Mouse (Mus musculus) midbrain, embryonic 14.5 days (tissue): ENCODE measurements around the gene Tmem97. TPM values are rescaled to one million over a fixed set of nuclear protein-coding genes. Genes with fewer than 3 reads are reported as not detected.

Experiments
- ATAC-seq: fragments of 200-750 bp; cut with Nextera tagmentation; 2 replicates; pipeline ENCODE4 v1.8.0; 2017; ENCODE audit warnings: moderate number of reproducible peaks, moderate library complexity; ENCODE audit not compliant: low FRiP score, low TSS enrichment
- DNase-seq: peaks from one replicate; pipeline ENCODE4 v3.0.0-alpha.2; 2015
- H3K27ac ChIP-seq: fragments of 300-500 bp; sonication (generic); replicated peaks from 2 replicates; pipeline ENCODE4 v1.5.1; 2014; ENCODE audit warnings: mild to moderate bottlenecking, low read depth, low read length, moderate library complexity
- H3K27me3 ChIP-seq: fragments of 300-500 bp; sonication (generic); 2 replicates; pipeline ENCODE4 v1.6.1; 2014; ENCODE audit warnings: low read length, control low read depth, mixed read lengths; ENCODE audit not compliant: control insufficient read depth, insufficient read depth
- H3K36me3 ChIP-seq: fragments of 300-500 bp; sonication (generic); 2 replicates; pipeline ENCODE4 v1.6.1; 2014; ENCODE audit warnings: low read length, control low read depth; ENCODE audit not compliant: control insufficient read depth, insufficient read depth
- H3K4me1 ChIP-seq: fragments of 300-500 bp; sonication (generic); 2 replicates; pipeline ENCODE4 v1.6.1; 2014; ENCODE audit warnings: mild to moderate bottlenecking, antibody characterized with exemption, low read length, control low read depth; ENCODE audit not compliant: control insufficient read depth, insufficient read depth
- H3K4me2 ChIP-seq: fragments of 300-500 bp; sonication (generic); 2 replicates; pipeline ENCODE4 v1.6.1; 2014; ENCODE audit warnings: mild to moderate bottlenecking, low read length, moderate library complexity
- H3K4me3 ChIP-seq: fragments of 300-500 bp; sonication (generic); replicated peaks from 2 replicates; pipeline ENCODE4 v1.5.1; 2014; ENCODE audit warnings: low read depth, low read length
- H3K9ac ChIP-seq: fragments of 300-500 bp; sonication (generic); replicated peaks from 2 replicates; pipeline ENCODE4 v1.6.1; 2014; ENCODE audit warnings: mild to moderate bottlenecking, low read length, moderate library complexity
- H3K9me3 ChIP-seq: fragments of 300-500 bp; sonication (generic); 2 replicates; pipeline ENCODE4 v1.6.1; 2016; ENCODE audit warnings: low read length, control low read depth, mixed read lengths; ENCODE audit not compliant: control insufficient read depth
- WGBS: fragments of 180-500 bp; shearing (Covaris S2); extraction: QIAGEN DNeasy Blood & Tissue Kit; methylation state at CpG from one replicate; pipeline ENCODE4 v1.1.7; 2014; 5-methylcytosine and 5-hydroxymethylcytosine counted together
- polyA plus RNA-seq: library from polyadenylated mRNA; unstranded; fragments of >200 nt; fragmentation: Nextera tagmentation; extraction: Ambion mirVana; gene quantifications from 2 replicates; pipeline ENCODE4 v1.2.1, GENCODE M21; 2014

Gene Tmem97
- polyA plus RNA-seq, 1 experiment from 2014 or later = 32.0 TPM

DNA sequence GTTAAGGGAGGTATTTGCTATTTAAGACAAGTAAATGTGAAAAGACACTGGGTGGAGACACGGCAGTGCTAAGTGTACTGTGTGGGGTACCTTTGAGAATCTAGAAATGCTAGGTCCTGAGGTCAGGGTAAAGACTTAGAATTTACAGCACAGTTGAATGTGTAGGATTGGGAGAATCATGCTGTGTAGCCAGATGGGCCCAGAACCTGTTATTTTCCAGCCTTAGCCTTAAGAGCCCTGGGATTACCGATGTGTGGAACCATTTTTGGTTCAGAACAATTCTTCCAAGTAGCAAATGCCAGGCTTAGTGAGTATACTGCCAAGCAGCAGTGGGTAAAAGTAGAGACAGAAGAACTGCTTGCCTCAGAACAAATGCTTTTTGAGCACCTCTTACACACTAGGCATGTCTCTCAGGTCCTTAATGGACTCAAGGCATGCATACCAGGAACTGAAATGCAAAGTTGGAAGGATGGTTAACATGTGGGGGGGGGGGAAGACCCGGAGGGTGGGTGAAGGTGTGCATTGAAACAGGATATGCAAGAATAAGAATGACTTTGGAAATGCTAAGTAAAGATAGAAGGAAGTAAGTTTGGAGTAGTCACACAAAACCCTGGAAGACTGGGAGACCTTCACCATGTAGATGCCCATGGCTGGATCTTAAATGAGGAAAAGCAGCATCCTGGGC is 37.3 kb downstream of the Tmem97 start:
- WGBS = 81% methylated on average over 3 of the region's 3 CpGs
- no peaks in the 10 kb centered on the region for H3K27me3 ChIP-seq
- no peaks in the 10 kb centered on the region for H3K9me3 ChIP-seq
- H3K4me3 ChIP-seq = peak overlapping the region; percentile 92
- peak overlapping the region; percentile 91 for H3K9ac ChIP-seq
- peaks cover 13% of the 10 kb centered on the region for H3K4me1 ChIP-seq
- no peak overlapping the region for H3K27ac ChIP-seq
- DNase-seq (no peak), ATAC-seq (no peak)
- peaks cover 49% of the 10 kb centered on the region for H3K36me3 ChIP-seq
- peak overlapping the region; percentile 88 for H3K4me2 ChIP-seq

DNA sequence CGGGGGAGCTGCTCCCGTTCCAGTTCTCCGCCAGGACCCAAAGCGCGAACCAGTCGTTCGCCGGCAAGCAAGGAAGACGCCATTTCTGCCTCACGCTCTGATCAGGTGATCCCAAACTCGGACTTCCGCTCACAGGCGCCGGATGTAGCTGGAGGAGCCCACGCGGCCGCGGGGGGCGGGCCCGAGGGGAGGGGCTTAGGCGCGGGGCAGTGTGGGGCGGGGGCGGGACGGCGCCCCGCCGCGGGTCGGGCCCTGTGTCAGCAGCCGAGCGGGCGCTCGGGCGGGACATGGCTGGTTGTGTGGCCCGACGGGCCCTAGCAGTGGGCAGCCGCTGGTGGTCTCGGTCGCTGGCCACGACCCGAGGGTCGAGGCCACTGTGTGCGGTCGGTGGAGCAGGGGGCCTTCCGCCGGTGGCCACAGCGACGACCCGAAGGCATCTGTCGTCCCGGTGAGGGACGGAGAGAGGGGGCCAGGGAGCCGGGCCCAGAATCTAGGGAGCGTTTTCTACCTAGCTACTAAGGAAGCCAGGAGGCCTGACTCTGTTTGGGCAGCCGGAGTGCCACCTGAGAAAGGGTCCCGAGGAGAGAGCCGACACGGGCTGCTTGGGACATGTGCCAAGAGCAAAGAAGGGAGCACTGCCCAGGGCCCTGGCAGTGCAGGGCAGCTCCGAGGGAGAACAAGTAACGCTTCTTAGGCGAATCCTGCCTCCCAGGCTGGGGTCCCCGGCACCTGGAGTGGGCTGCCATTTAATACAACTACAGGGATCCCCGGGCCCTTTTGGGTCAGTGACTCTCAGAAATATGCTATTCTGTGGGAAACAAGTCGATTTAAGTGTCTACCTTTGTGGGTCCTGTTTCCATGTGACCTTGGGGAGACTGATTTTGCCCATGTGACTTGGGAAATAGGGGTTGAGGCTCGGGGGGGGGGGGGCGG is 38.3 kb downstream of the Tmem97 start, which contains the start of the genes Tmem199 and Poldip2:
Gene Tmem199, minus strand, starts transcription at position 148 of the 933 bp plus-strand sequence.
Gene Poldip2, plus strand, starts transcription at position 169 of the 933 bp plus-strand sequence.
- under 1% methylated on average over 67 of the region's 67 CpGs for WGBS

DNA sequence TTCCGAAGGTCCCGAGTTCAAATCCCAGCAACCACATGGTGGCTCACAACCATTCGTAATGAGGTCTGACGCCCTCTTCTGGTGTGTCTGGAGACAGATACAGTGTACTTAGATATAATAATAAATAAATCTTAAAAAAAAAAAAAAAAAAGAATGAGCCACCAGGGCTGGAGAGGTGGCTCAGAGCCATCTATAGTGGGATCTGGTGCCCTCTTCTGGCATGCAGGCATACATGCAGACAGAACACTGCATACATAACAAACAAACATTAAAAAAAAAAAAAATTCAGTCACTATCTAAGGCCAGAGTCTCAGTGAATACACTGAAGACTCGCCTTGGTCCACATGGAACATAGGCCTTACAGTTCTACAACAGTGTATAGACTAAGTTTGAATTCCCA is 41.4 kb downstream of the Tmem97 start:
- Histone ChIP-seq H3K27ac (no peak overlapping the region), H3K4me3 (no peak overlapping the region), H3K9ac (no peak overlapping the region), H3K9me3 (no peaks in the 10 kb centered on the region), H3K27me3 (no peaks in the 10 kb centered on the region), H3K4me1 (peaks cover 13% of the 10 kb centered on the region), H3K4me2 (no peak overlapping the region), H3K36me3 (peaks cover 39% of the 10 kb centered on the region)
- WGBS = 78% methylated on average over 5 of the region's 5 CpGs
- peak; percentile 59 for DNase-seq
- no peak for ATAC-seq

More for the DNA sequence above, 38.3 kb downstream of the Tmem97 start, which contains the start of the genes Tmem199 and Poldip2:
- Histone ChIP-seq H3K27me3 (no peaks in the 10 kb centered on the region), H3K4me1 (peaks cover 13% of the 10 kb centered on the region), H3K4me2 (peak within 1 kb of the TSS; percentile 88), H3K27ac (peak within 1 kb of the TSS; percentile 85), H3K9me3 (no peaks in the 10 kb centered on the region), H3K4me3 (peak within 1 kb of the TSS; percentile 92), H3K9ac (peak within 1 kb of the TSS; percentile 91), H3K36me3 (peaks cover 50% of the 10 kb centered on the region)
- DNase-seq (peak; percentile 98), ATAC-seq (peak; percentile 95)

DNA sequence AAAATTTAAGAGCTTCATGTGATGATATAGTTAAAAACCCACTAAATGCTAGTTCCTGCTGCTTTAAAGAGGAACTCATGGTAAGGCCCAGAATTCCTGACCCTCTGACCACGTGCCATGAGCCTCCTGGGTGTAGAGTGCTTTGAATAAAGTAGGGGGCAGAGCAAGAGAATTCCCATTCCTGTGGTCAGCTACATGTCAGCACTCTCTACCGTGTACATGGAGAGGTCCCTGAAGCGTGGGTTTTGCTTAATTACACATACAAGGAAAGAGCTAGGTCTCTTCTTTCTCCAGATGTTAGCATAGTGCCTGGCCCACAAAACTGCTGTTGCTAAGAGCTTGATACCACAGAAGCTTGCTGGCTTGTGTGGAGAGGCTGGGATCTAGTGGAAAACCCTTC is 45.1 kb downstream of the Tmem97 start:
- Histone ChIP-seq H3K27me3 (no peaks in the 10 kb centered on the region), H3K27ac (no peak overlapping the region), H3K4me2 (no peak overlapping the region), H3K4me1 (no peaks in the 10 kb centered on the region), H3K9ac (no peak overlapping the region), H3K9me3 (no peaks in the 10 kb centered on the region), H3K36me3 (peaks cover 38% of the 10 kb centered on the region), H3K4me3 (no peak overlapping the region)
- ATAC-seq = no peak
- 82% methylated on average over 3 of the region's 3 CpGs for WGBS
- DNase-seq = no peak

DNA sequence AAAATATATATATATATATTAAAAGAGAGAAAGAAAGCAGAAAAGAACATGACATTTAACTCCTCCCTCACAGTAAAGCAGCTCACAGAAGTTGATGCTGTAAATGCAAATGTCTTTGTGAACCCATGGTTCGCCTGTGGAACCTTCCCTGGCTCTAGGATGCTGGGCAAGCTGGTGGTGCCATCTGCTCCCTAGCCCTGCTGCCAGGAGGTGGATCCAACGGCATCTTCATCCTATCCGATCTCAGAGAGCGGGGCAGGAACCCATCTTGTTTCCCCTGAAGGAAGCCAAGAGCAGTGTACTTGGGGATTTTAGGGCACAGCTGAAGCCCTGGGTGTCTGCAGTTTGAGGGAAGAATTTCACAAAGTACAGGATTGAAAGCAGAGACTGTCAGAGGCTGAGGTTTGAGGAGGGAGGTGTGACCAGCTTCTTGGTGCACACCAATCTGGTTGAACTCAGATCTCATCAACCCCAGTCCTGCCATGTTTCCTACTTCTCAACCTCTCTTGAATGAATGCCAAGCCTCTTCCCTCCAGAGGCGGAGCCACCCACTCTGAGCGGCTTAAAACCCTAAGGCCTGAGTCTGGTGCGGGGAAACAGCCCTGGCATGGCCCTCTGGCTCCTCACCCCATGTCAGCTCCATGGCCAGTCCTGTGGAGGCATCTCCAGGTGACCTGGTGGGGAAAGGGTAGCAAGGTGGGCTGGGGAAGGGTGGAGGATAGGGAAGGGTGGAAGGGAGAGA is 47.5 kb downstream of the Tmem97 start, which contains the start of gene Sebox:
Gene Sebox, plus strand, starts transcription at position 539 of the 742 bp plus-strand sequence.
- no peak for DNase-seq
- Histone ChIP-seq H3K27ac (no peak within 1 kb of the TSS), H3K4me3 (no peak within 1 kb of the TSS), H3K4me1 (0 out of 2 replicates have a peak, but pooled peaks cover 3% of the 10 kb centered on the region), H3K27me3 (0 out of 2 replicates have a peak, but pooled peaks cover 5% of the 10 kb centered on the region), H3K9ac (no peak within 1 kb of the TSS), H3K4me2 (no peak within 1 kb of the TSS), H3K9me3 (no peaks in the 10 kb centered on the region), H3K36me3 (peaks cover 24% of the 10 kb centered on the region)
- WGBS = 77% methylated on average over 7 of the region's 7 CpGs
- ATAC-seq = no peak

DNA sequence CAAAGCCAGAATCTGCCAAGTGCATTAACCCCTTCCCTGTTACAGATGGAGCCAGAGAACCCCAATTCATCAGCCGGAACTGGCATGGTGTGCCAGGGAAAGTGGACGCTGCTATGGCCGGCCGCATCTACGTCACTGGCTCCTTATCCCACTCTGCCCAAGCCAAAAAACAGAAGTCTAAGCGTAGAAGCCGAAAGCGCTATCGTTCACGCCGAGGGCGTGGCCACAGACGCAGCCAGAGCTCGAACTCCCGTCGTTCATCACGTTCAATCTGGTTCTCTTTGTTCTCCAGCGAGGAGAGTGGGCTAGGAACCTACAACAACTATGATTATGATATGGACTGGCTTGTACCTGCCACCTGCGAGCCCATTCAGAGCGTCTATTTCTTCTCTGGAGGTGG is 49.0 kb downstream of the Tmem97 start:
- Histone ChIP-seq H3K36me3 (peaks cover 9% of the 10 kb centered on the region), H3K9me3 (no peaks in the 10 kb centered on the region), H3K4me1 (peaks cover 3% of the 10 kb centered on the region; the same call in 1 of the 2 replicates), H3K4me3 (no peak overlapping the region), H3K27me3 (0 out of 2 replicates have a peak, but pooled peaks cover 5% of the 10 kb centered on the region), H3K27ac (no peak overlapping the region), H3K4me2 (no peak overlapping the region), H3K9ac (no peak overlapping the region)
- 84% methylated on average over 20 of the region's 20 CpGs for WGBS
- DNase-seq (no peak), ATAC-seq (no peak)

DNA sequence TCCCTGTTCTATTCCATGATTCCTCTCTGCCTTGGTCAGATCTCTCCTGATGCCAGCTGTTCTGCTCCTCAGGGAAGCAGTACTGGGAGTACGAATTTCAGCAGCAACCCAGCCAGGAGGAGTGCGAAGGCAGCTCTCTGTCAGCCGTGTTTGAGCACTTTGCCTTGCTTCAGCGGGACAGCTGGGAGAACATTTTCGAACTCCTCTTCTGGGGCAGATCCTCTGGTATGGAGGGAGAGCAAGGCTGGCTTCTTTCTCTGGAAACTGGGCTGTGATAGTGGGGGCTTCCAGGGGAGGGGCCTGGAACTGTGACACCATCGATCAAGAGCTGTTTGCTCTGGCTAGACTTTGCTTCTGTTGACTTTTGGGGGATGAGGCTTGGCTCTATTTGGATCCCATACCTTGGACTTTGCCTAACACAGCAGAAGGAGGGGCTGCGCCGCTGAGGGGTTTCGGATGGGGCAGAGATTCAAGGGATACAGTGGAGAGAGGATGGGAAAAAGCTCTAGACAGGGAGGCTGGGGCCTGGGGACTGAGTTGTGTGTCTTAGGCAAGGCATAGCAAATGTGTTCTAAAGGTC is 49.9 kb downstream of the Tmem97 start:
- no peak overlapping the region for H3K4me3 ChIP-seq
- no peak overlapping the region for H3K4me2 ChIP-seq
- H3K27me3 ChIP-seq = 0 out of 2 replicates have a peak, but pooled peaks cover 5% of the 10 kb centered on the region
- no peak overlapping the region for H3K27ac ChIP-seq
- 0 out of 2 replicates have a peak, but pooled peaks cover 5% of the 10 kb centered on the region for H3K36me3 ChIP-seq
- DNase-seq = no peak
- no peaks in the 10 kb centered on the region for H3K9me3 ChIP-seq
- H3K4me1 ChIP-seq = peaks cover 11% of the 10 kb centered on the region
- no peak for ATAC-seq
- H3K9ac ChIP-seq = no peak overlapping the region; the same call in 1 of the 2 replicates
- 80% methylated on average over 9 of the region's 9 CpGs for WGBS

DNA sequence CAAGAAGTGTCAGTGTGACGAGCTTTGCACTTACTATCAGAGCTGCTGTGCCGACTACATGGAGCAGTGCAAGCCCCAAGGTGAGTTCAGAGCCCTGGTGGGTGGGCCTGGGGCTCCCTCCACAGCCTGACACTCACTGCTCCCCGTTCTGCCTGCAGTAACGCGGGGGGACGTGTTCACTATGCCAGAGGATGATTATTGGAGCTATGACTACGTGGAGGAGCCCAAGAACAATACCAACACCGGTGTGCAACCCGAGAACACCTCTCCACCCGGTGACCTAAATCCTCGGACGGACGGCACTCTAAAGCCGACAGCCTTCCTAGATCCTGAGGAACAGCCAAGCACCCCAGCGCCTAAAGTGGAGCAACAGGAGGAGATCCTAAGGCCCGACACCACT is 51.0 kb downstream of the Tmem97 start:
- no peaks in the 10 kb centered on the region for H3K9me3 ChIP-seq
- no peak overlapping the region for H3K27ac ChIP-seq
- H3K4me3 ChIP-seq = no peak overlapping the region
- H3K36me3 ChIP-seq = no peaks in the 10 kb centered on the region
- DNase-seq (no peak), ATAC-seq (no peak)
- no peak overlapping the region; the same call in 1 of the 2 replicates for H3K9ac ChIP-seq
- WGBS = 47% methylated on average over 16 of the region's 16 CpGs
- H3K4me1 ChIP-seq = peaks cover 23% of the 10 kb centered on the region
- H3K27me3 ChIP-seq = 0 out of 2 replicates have a peak, but pooled peaks cover 5% of the 10 kb centered on the region
- H3K4me2 ChIP-seq = no peak overlapping the region
